Mouse (Mus musculus): ENCODE measurements around the gene Mindy4.

GRCm38 (mm10) chr6:55319585-55320551 is 116.7 kb downstream of the Mindy4 start:
- TF ChIP-seq CTCF (IDR thresholded peaks at IDR 0.05; ENCODE audit: low read depth) (no peak), EP300 (IDR thresholded peaks at IDR 0.05; ENCODE audit: low read depth) (no peak)
